Mouse (Mus musculus): ENCODE data around the gene Adamts15.

Gene Adamts15

DNA sequence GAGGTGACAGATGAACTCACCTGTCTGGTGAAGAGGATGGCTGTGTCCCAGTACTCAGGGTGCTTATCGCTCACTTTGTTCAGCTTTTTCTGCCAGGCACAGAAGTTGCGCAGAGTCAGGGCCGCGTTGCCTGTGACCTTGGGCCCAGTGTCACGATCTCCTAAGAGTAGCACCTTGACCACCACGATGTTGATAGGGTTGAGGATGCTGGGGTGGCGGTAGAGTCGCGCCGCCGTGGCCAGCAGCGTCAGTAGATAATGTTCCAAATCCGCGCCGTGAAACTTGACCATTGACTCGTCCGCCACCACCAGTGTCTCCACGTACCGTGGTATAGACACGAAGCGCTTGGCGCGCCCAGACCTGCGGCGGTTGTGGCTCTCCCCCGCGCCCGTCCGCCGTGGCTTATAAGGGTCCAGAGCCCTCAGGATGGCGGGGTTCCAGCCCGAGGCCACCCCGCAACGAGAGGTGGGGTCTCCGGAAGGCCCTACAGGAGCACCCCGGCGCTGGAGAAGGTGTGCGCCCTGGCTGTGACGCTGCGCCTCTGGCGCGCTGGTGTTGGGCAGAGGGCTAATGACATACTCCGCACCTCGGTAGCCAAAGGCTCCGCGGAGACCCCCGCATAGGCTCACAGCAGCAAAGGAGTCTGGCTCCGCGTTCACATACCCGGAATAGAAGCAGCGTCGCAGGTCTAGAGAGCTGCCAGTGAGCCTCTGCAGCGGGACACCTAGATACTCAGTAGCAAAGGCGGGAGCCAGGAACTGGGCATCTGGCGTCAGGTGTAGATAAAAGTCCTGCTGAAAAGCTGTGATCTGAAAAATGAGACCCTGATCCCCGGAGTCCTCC, 770 bp downstream of the Adamts15 start:
- no peak for DNase-seq (ENCODE audit: low spot score)

GRCm38 (mm10) chr9:30920736-30921135, 1.5 kb downstream of the Adamts15 start:
- no peak for DNase-seq (ENCODE audit: low spot score)

- DNase-seq (ENCODE audit: low spot score): peak; percentile 80
Measured at GRCm38 (mm10) chr9:30919686-30920085, 2.6 kb downstream of the Adamts15 start.

DNA sequence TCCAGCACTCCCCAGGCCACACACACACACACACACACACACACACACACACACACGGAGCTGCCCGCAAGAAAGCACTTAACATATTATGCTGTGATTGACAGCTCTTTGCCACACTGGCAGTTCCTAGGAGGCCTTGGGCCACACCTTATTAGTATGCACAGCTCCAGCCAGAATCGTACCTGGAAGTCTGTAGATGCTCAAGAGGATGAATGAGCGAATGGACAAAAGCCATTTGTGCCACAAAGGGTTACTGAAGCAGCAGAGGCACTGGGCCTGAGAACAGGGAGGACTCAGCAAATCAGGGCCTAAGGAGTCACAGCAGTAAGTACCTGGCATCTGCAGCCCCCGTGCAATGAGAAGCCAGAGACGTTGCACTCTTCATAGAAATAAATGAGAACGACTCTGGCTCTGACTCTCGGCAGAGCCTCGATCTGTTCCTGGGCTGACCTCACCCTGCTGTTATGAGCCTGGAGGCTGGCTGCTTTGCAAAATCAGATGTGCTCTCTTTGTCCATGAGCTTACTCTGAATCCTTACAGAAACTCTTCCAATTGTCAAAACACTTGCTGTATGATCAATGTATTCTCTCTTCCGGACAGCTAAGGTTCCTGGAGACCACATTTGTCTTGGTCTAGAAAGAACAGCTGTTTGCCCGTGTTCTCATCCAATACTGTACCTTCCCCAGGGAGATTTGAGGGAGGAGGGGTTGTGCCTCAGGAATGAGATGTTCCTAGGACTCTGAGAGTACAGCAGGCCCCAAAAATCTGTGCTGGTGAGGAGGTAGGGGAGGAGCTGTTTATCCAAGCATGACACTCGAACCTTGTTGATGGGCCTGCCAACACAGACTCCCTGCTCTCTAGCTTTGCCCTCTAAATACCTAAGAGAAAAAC, 3.5 kb downstream of the Adamts15 start:
- DNase-seq (ENCODE audit: low spot score): peak; percentile 61

- DNase-seq (ENCODE audit: low spot score): no peak
Measured at GRCm38 (mm10) chr9:30916266-30916968, 5.8 kb downstream of the Adamts15 start.

DNA sequence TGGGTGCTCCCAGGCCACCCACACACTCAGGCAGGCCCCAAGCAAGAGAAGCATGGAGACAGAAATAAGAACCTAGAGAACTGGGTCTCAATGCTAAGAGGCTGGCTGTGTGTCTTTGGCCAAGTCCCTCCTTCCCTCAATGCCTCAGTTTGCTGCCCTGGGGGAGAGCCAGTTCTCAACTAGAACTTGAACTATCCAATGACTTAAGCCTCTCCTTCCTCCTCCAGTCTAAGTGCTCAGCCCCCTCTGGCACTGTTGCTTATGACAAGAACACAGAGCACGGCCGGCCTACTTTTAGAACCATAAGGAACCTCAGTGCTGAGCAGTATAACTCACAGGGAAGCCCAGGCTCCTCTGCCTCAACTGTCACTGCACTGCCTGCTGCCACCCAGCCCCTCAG, 8.0 kb downstream of the Adamts15 start:
- DNase-seq (ENCODE audit: low spot score): peak; percentile 67

DNA sequence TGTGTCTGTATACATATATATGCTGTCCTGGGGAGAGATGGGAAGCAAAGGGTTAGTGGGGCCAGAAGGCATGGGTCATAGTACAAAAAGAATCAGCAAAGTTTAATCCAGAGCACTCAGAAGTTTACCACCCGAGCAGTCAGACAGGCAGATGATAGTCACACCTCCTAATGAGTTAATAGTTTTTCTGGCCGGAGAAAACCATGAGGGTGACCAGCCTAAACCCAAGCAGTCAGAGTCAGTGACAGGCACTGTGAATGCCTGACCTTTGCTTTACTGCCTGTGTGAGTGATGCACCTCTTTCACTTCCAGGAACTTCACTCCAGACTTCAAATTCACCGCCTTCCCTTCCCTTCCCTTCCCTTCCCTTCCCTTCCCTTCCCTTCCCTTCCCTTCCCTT, 8.8 kb downstream of the Adamts15 start:
- DNase-seq (ENCODE audit: low spot score): no peak

DNA sequence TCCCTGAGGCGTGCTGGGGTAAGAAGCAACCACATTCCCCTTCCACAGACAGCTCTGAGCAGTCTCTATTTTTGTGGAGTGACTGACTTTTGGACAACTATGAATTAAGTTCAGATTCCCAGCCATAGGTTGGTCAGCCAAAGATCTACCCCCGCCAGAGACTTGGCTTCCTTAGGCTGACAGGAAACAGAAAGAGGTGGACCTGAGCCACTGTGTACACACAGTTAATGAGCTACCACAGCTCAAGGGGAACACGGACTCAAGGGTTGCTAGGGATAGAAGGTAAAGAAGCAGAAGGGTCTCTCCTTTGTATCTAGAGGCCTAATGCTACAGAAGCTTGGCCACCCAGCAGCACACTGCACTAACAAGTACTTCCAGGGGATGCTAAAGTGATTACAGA, 10.1 kb downstream of the Adamts15 start:
- DNase-seq (ENCODE audit: low spot score): no peak

- no peak for DNase-seq (ENCODE audit: low spot score)
Measured at GRCm38 (mm10) chr9:30910491-30910890, 11.8 kb downstream of the Adamts15 start.

- no peak for DNase-seq (ENCODE audit: low spot score)
Measured at GRCm38 (mm10) chr9:30908973-30909372, 13.3 kb downstream of the Adamts15 start.

GRCm38 (mm10) chr9:30908296-30908690, 14.0 kb downstream of the Adamts15 start:
- DNase-seq (ENCODE audit: low spot score): no peak

DNA sequence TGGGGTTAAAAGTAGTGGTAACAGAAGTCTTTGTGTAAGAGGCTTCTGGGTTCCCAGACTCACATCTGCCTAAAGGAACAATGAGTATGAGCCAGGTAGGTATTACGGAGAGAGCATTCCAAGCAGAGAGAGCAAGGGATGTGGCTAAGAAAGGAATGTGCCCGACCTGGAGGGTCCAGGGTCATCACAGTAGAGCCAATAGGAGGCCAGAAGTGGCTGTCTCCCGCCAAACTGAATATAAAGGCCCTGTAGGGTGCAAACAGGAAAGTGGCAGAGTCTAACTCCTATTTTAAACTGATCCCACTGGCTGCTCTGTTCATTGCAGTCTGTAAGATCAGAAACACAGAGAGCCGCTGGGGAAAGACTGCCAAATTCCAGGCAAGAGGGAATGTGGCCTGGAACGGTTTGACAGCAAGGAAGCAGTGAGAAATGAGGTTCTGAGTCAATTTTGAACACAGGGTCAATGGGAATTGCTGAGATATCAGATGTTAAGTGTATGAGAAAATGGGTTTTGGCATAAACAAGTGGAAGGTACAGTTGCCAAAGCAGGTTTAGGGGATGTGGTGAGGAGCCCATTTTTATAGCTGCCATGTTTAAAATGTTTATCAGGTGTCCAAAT, 14.5 kb downstream of the Adamts15 start:
- peak; percentile 66 for DNase-seq (ENCODE audit: low spot score)

- DNase-seq (ENCODE audit: low spot score): no peak
Measured at GRCm38 (mm10) chr9:30906426-30906825, 15.8 kb downstream of the Adamts15 start.

DNA sequence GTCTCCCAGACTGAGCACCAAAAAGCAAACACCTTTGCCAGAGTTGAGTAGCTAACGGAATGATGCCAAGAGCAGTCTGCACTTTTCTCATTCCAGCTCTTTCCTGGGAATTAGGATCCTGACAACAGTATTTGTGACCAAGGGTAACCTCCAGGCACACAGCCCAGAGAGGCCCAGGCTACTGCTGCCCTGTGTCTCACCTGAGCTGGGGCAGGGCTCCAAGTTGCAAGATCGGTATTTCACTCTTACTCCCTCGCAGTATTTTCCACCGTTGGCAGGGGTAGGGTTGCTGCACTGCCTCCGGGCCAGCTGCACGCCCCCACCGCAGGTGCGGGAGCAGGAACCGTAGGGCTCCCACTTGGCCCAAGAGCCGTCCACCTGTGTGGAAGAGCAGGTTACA, 16.4 kb downstream of the Adamts15 start:
- DNase-seq (ENCODE audit: low spot score): no peak

DNA sequence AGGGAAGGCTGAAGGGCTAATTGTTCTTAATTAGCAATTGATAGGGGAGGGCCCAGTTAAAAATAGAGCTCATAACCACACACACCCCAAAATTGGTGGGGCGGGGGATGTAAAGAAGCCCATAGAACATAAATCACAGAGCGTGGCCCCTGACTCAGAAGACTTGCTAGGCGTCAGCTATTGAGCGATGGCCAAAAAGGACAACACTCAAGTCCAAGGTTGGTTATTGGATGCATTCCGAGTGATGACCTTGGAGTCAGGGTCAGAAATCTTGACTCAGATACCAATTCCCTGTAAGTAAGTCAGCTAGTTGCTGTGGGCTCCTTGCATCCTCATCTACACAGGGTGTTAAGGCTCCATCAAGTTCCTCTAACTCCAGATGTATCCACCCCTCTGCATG, 19.0 kb downstream of the Adamts15 start:
- no peak for DNase-seq (ENCODE audit: low spot score)

DNA sequence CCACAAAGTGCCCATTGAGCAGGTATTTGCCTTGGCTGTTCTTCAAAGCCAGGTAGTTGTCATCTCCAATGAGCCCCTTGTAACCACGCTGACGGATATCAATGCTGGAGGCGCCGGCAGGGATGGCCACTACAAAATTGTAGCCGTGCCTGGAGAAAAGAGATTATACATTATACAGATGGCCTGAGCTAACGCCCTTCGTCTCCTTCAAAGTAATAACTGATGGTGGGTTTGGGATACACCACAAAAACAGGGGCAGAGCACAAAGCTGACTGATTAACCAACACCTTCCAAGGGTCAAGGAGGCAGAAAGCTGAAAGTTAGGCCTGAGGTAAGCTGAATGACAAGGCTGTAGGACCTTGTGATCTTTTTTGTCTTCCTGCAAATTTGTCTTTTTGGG, 19.6 kb downstream of the Adamts15 start:
- DNase-seq (ENCODE audit: low spot score): no peak

- DNase-seq (ENCODE audit: low spot score): no peak
Measured at GRCm38 (mm10) chr9:30902152-30902551, 20.1 kb downstream of the Adamts15 start.

GRCm38 (mm10) chr9:30897169-30897568, 25.1 kb downstream of the Adamts15 start:
- no peak for DNase-seq (ENCODE audit: low spot score)

DNA sequence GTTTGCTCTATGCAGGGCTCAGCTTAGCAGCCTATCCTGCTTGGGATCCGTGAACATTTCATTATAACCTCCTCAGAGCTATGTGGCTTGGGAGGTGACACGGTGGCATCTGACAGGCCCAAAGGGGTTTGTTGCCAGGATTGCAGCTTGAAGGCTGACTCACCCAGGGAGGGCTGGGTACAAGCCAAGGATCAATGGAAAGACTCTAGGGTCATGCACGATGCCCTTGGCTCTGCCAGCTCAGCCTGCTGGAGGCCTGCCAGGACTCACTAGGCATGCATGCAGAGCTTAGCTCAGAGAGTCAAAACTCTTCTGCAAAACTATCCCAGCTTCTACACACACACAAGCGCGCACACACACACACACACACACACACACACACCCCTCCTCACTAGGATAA, 25.5 kb downstream of the Adamts15 start:
- DNase-seq (ENCODE audit: low spot score): peak; percentile 98

DNA sequence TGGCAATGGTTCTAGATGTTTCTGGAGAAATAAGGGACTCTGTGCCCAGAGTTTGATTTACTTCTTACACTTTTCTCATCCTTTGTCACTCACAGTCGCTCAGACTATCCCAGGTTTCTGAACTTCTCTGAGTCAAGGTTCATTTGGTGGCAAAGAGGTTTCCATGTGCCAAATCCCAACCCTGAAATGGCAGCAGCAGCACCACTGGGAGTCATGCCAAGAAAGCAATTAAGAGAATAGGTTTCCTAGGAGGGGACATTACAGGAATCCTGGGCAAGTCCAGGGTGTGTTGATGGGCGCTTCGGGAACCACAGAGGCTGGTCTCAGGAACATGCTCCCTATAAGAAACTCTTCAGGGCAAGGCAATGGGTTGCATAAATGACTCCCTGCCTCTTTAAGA, 26.6 kb downstream of the Adamts15 start:
- peak; percentile 79 for DNase-seq (ENCODE audit: low spot score)

DNA sequence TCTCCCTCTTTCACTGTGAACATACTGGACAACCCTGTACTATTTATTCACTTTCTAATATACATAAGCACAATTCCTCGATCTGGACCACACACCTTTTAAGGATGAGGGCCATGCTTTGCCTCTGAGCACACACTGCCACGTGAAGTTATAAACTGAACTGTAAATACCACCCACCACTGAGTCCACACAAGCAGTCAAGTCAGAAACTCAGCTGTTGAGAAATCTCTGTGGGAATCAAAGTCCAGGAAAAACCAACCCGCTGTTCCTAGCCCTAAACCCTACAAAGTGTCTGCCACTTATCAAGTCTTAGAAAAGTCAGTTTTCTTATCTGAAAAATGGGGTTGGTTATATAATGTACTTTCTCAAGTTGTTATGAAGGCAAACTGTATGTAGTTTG, 36.0 kb downstream of the Adamts15 start:
- DNase-seq (ENCODE audit: low spot score): no peak

DNA sequence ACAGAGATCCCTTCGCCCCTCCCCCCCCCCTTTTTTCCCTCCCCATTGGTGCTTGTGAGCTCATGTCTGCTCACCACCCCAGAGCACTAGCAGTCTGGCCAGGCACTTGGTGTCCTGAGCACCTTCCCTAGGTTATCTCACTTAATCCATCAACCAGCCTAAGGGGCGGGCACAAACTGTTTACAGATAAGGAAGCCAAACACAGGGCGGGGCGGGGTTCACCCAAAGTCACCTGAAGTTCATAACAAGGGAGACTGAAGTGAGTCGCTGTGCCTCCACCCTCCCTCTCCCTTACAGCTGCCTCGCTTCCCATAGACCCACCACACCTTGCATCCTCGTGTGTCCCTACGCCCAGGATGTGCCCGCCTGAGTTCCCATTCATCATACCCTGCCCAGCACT, 41.7 kb downstream of the Adamts15 start:
- DNase-seq (ENCODE audit: low spot score): no peak
